Mouse (Mus musculus): ENCODE measurements around the gene Hnrnpf. TPM values are rescaled to one million over a fixed set of nuclear protein-coding genes. Genes with fewer than 3 reads are reported as not detected.

Hnrnpf gene
- polyA plus RNA-seq (2011; ENCODE audit: insufficient read depth, insufficient read length, low read depth, missing spikeins): 1,007 and 1,035 TPM in 2 replicates

- no peaks in the 10 kb centered on the region for H3K36me3 ChIP-seq (ENCODE audit: control insufficient read depth, insufficient read depth, low read length, poor library complexity, severe bottlenecking)
- H3K27me3 ChIP-seq (ENCODE audit: control insufficient read depth, insufficient read depth, low read length, poor library complexity, severe bottlenecking): no peaks in the 10 kb centered on the region
Observed at GRCm38 (mm10) chr6:117900126-117901080, at the start of gene Hnrnpf. TSS of gene Hnrnpf (plus strand) at chr6:117900324.

GRCm38 (mm10) chr6:117851747-117852146, 48.4 kb upstream of the Hnrnpf start:
- no peaks in the 10 kb centered on the region for H3K27me3 ChIP-seq (ENCODE audit: control insufficient read depth, insufficient read depth, low read length, poor library complexity, severe bottlenecking)
- H3K36me3 ChIP-seq (ENCODE audit: control insufficient read depth, insufficient read depth, low read length, poor library complexity, severe bottlenecking): no peaks in the 10 kb centered on the region
- no peak overlapping the region for H3K4me3 ChIP-seq (ENCODE audit: low read depth, low read length)
- H3K9me3 ChIP-seq (replicated peaks; ENCODE audit: control insufficient read depth, insufficient read depth, low read length, poor library complexity, severe bottlenecking): no peaks in the 10 kb centered on the region
- no peaks in the 10 kb centered on the region for H3K4me1 ChIP-seq (ENCODE audit: control insufficient read depth, insufficient read depth, low read length)
- no peak overlapping the region for H3K27ac ChIP-seq (ENCODE audit: insufficient read depth, low read length)
- TF ChIP-seq EP300 (IDR thresholded peaks at IDR 0.05; ENCODE audit: insufficient read depth, low read depth, low read length): no peak
- no peak for TF ChIP-seq CTCF (IDR thresholded peaks at IDR 0.05; ENCODE audit: low read depth, low read length)
- no peak for TF ChIP-seq POLR2A (IDR thresholded peaks at IDR 0.05; ENCODE audit: insufficient read depth, low read length)
- H3K9ac ChIP-seq (ENCODE audit: low read depth, poor library complexity, severe bottlenecking): no peak overlapping the region

More at GRCm38 (mm10) chr6:117900126-117901080, at the start of gene Hnrnpf:
- Histone ChIP-seq H3K27ac (ENCODE audit: insufficient read depth, low read length) (peak within 1 kb of the TSS; percentile 64), H3K4me1 (ENCODE audit: control insufficient read depth, insufficient read depth, low read length) (no peaks in the 10 kb centered on the region), H3K4me3 (ENCODE audit: low read depth, low read length) (peak within 1 kb of the TSS; percentile 53), H3K9ac (ENCODE audit: low read depth, poor library complexity, severe bottlenecking) (peak within 1 kb of the TSS; percentile 47; the same call in 1 of the 2 replicates), H3K9me3 (replicated peaks; ENCODE audit: control insufficient read depth, insufficient read depth, low read length, poor library complexity, severe bottlenecking) (no peaks in the 10 kb centered on the region)
- no peak for TF ChIP-seq CTCF (IDR thresholded peaks at IDR 0.05; ENCODE audit: low read depth, low read length)
- TF ChIP-seq EP300 (IDR thresholded peaks at IDR 0.05; ENCODE audit: insufficient read depth, low read depth, low read length): no peak
- no peak for TF ChIP-seq POLR2A (IDR thresholded peaks at IDR 0.05; ENCODE audit: insufficient read depth, low read length)

GRCm38 (mm10) chr6:117857990-117858389, 42.1 kb upstream of the Hnrnpf start:
- no peak for TF ChIP-seq EP300 (IDR thresholded peaks at IDR 0.05; ENCODE audit: insufficient read depth, low read depth, low read length)
- no peak for TF ChIP-seq CTCF (IDR thresholded peaks at IDR 0.05; ENCODE audit: low read depth, low read length)
- TF ChIP-seq POLR2A (IDR thresholded peaks at IDR 0.05; ENCODE audit: insufficient read depth, low read length): no peak
- H3K9me3 ChIP-seq (replicated peaks; ENCODE audit: control insufficient read depth, insufficient read depth, low read length, poor library complexity, severe bottlenecking): no peaks in the 10 kb centered on the region

DNA sequence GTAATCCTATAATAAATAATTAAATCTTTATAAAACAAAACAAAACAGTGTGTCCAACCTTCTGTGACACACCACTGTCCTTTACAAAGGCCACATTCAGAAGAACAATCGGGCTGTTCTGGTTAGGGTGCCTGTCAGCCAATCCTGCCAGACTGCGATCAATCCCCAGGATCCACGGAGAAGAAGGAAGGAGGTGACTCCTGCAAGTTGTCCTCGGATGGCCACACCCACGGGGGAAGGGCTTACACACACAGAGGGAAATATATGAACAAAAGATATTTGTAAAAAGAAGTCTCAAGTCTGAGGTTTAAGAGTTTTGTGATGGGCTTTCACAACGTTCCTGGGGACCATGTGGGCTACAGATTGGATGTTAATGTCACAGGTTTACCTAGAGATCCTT, 38.3 kb upstream of the Hnrnpf start, which contains the start of gene Zfp239:
Gene Zfp239, plus strand, starts transcription at position 253 of the 400 bp plus-strand sequence.
- H3K27ac ChIP-seq (ENCODE audit: insufficient read depth, low read length): no peak within 1 kb of the TSS
- peak within 1 kb of the TSS; percentile 78 for H3K9ac ChIP-seq (ENCODE audit: low read depth, poor library complexity, severe bottlenecking)
- no peaks in the 10 kb centered on the region for H3K36me3 ChIP-seq (ENCODE audit: control insufficient read depth, insufficient read depth, low read length, poor library complexity, severe bottlenecking)
- no peaks in the 10 kb centered on the region for H3K27me3 ChIP-seq (ENCODE audit: control insufficient read depth, insufficient read depth, low read length, poor library complexity, severe bottlenecking)
- H3K4me1 ChIP-seq (ENCODE audit: control insufficient read depth, insufficient read depth, low read length): no peaks in the 10 kb centered on the region
- peak within 1 kb of the TSS; percentile 72 for H3K4me3 ChIP-seq (ENCODE audit: low read depth, low read length)
- TF ChIP-seq EP300 (IDR thresholded peaks at IDR 0.05; ENCODE audit: insufficient read depth, low read depth, low read length) (no peak), CTCF (IDR thresholded peaks at IDR 0.05; ENCODE audit: low read depth, low read length) (no peak), POLR2A (IDR thresholded peaks at IDR 0.05; ENCODE audit: insufficient read depth, low read length) (no peak)
- no peaks in the 10 kb centered on the region for H3K9me3 ChIP-seq (replicated peaks; ENCODE audit: control insufficient read depth, insufficient read depth, low read length, poor library complexity, severe bottlenecking)

More at GRCm38 (mm10) chr6:117857990-117858389, 42.1 kb upstream of the Hnrnpf start:
- Histone ChIP-seq H3K36me3 (ENCODE audit: control insufficient read depth, insufficient read depth, low read length, poor library complexity, severe bottlenecking) (no peaks in the 10 kb centered on the region), H3K4me3 (ENCODE audit: low read depth, low read length) (no peak overlapping the region), H3K27ac (ENCODE audit: insufficient read depth, low read length) (no peak overlapping the region), H3K4me1 (ENCODE audit: control insufficient read depth, insufficient read depth, low read length) (no peaks in the 10 kb centered on the region), H3K27me3 (ENCODE audit: control insufficient read depth, insufficient read depth, low read length, poor library complexity, severe bottlenecking) (no peaks in the 10 kb centered on the region), H3K9ac (ENCODE audit: low read depth, poor library complexity, severe bottlenecking) (no peak overlapping the region)

GRCm38 (mm10) chr6:117862465-117862864, 37.7 kb upstream of the Hnrnpf start:
- TF ChIP-seq CTCF (IDR thresholded peaks at IDR 0.05; ENCODE audit: low read depth, low read length): no peak
- TF ChIP-seq POLR2A (IDR thresholded peaks at IDR 0.05; ENCODE audit: insufficient read depth, low read length): no peak
- TF ChIP-seq EP300 (IDR thresholded peaks at IDR 0.05; ENCODE audit: insufficient read depth, low read depth, low read length): no peak
- no peak overlapping the region for H3K4me3 ChIP-seq (ENCODE audit: low read depth, low read length)
- H3K36me3 ChIP-seq (ENCODE audit: control insufficient read depth, insufficient read depth, low read length, poor library complexity, severe bottlenecking): no peaks in the 10 kb centered on the region
- H3K4me1 ChIP-seq (ENCODE audit: control insufficient read depth, insufficient read depth, low read length): no peaks in the 10 kb centered on the region
- no peak overlapping the region for H3K9ac ChIP-seq (ENCODE audit: low read depth, poor library complexity, severe bottlenecking)
- no peaks in the 10 kb centered on the region for H3K27me3 ChIP-seq (ENCODE audit: control insufficient read depth, insufficient read depth, low read length, poor library complexity, severe bottlenecking)
- H3K9me3 ChIP-seq (replicated peaks; ENCODE audit: control insufficient read depth, insufficient read depth, low read length, poor library complexity, severe bottlenecking): no peaks in the 10 kb centered on the region
- H3K27ac ChIP-seq (ENCODE audit: insufficient read depth, low read length): no peak overlapping the region
